Mouse (Mus musculus) T-helper 1 cell (primary cell): ENCODE measurements around the gene D330045A20Rik.
"Not testable (repeated sequence)": the region's sequence is repeated elsewhere in the genome, so short reads cannot be mapped to it uniquely, and the experiment has no call there.

Source experiments
- in situ Hi-C: fragments of 300-600 bp; cut with MboI, MseI; formaldehyde crosslinking; loops from one replicate; pipeline ENCODE4 v1.15.1; 2025; ENCODE audit warnings: high pct_unique_total_duplicates

The D330045A20Rik gene

GRCm38 (mm10) chrX:139578649-139579278, 98.6 kb downstream of the D330045A20Rik start:
- in situ Hi-C loops: no loop called here

GRCm38 (mm10) chrX:139583616-139584015, 103.4 kb downstream of the D330045A20Rik start:
- in situ Hi-C loops: no loop called here

- in situ Hi-C loops: not testable (repeated sequence)
Observed at GRCm38 (mm10) chrX:139586676-139587075, 106.5 kb downstream of the D330045A20Rik start.

GRCm38 (mm10) chrX:139596404-139596803, 116.2 kb downstream of the D330045A20Rik start:
- in situ Hi-C loops: no loop called here
